Mouse (Mus musculus): ENCODE measurements around the gene Nme7.

The Nme7 gene

DNA sequence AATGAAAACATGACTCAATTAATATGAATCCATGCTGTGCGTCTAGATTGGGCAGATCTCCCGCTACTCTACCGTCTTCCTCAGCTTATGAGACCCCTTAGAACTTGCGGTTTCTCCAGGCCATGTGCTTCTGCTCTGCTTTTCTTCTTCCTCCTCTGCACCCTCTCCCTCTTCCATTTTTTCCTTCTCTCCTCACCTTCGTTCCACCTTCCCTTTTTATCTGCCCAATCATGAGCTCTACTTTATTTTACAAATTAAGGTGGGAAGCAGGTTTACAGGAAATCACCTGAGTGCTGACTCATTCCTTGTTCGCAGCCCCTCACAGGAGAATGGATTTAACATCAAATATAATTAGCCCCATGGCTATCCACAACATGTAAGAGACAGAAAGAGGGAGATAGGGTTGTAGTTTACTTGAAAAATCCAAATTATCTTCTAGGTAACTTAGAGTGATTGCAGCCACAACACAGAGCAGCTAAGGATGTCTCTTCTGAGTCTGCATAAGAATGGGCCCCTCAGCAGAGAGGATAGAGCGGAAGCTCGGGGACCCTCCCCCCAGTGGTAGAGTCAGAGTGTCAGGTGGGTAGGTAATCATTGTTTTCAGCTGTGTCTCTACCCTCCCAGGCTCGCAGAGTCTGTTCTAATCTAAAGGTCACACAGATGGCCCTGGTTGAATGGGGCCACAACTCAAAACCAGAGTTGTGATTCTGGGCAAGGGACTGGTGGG lies 73.0 kb downstream of the Nme7 start:
- no peak for DNase-seq (ENCODE audit: extremely low read depth, low read depth, low spot score)

GRCm38 (mm10) chr1:164383621-164384020 lies 79.7 kb downstream of the Nme7 start:
- no peak for DNase-seq (ENCODE audit: extremely low read depth, low read depth, low spot score)

GRCm38 (mm10) chr1:164384354-164384753 lies 80.4 kb downstream of the Nme7 start:
- no peak for DNase-seq (ENCODE audit: extremely low read depth, low read depth, low spot score)

- no peak for DNase-seq (ENCODE audit: extremely low read depth, low read depth, low spot score)
Measured at GRCm38 (mm10) chr1:164384972-164385371, 81.1 kb downstream of the Nme7 start.

- no peak for DNase-seq (ENCODE audit: extremely low read depth, low read depth, low spot score)
Measured at GRCm38 (mm10) chr1:164389743-164390142, 85.8 kb downstream of the Nme7 start.

DNA sequence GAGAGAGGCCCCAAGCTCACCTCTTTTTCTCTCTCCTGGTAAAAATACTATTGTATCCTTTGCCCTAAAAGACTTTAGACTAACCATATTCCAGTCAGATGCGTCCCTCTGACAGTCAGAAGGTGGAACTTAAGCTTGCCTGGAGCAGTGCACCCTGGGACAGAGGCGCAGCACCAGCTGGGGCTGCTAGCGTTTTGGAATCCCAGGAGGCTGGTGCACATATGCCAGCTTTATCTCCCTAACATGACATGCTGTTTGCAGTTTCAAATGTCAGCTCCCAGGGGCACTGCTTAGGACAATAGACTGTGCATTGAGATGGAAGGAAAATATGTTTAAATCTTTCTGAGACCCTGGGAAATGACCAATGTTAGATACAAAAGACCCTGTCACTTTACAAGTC lies 88.3 kb downstream of the Nme7 start:
- DNase-seq (ENCODE audit: extremely low read depth, low read depth, low spot score), result no peak

GRCm38 (mm10) chr1:164395131-164395780 lies 91.3 kb downstream of the Nme7 start:
- DNase-seq (ENCODE audit: extremely low read depth, low read depth, low spot score), result no peak

DNA sequence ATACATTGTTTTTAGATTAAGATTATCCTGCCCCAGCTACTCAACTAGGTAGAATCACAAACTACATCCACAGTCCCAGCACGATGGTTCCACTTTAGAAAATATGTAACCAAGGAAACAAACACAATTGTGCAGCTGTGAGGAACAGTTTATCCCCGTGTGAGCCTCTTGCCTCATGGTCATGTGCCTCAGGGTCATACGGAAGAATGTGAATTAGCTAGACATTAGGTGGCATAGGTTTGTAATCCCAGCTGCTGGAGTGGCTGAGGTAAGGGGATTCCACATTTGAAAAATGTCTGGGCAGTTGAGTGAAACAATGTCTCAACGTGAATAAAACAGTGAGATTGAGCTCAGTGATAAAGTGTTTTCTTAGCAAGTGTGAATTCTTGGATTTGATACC lies 93.8 kb downstream of the Nme7 start:
- no peak for DNase-seq (ENCODE audit: extremely low read depth, low read depth, low spot score)

GRCm38 (mm10) chr1:164399578-164399977 lies 95.7 kb downstream of the Nme7 start:
- DNase-seq (ENCODE audit: extremely low read depth, low read depth, low spot score), result no peak

DNA sequence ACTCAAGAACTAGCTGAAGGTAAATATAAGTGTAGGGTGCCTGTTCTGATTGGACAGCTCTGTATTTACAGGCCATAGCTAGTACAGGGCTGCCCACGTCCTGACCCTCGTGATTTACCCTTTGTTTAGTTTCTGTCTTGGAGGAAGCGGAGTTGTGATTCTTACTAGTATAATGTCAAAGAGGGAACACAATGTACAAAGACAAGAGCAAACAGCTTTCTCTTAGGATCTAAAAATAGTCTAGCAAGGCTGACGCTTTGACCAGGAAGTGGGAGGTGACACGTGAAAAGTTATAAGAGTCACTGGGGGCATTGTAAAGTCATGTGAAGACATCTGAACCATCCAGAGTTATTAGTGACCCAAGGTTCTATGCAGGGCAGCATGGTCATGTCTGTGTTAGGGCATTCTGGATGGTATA lies 101.5 kb downstream of the Nme7 start:
- no peak for DNase-seq (ENCODE audit: extremely low read depth, low read depth, low spot score)

GRCm38 (mm10) chr1:164406506-164406905 lies 102.6 kb downstream of the Nme7 start:
- DNase-seq (ENCODE audit: extremely low read depth, low read depth, low spot score), result no peak

DNA sequence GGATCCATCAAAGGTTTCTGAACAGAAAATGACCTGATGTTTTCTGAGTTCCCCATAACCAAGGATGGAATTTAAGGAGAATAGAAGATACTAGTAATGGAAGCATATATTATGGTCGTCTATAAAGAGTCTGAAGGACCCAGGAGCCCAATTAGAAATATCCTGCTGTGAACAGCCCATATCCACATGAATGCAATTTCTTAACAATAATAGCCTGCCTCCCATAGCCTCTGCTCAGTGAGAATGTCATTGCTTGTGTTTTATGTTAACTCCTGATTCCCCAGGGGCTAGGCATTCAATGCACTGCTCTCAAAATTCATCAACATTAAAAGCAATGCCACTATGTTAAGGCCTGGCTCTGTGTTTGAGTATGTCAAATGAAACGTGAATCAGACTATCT lies 104.7 kb downstream of the Nme7 start:
- no peak for DNase-seq (ENCODE audit: extremely low read depth, low read depth, low spot score)

GRCm38 (mm10) chr1:164411306-164411705 lies 107.4 kb downstream of the Nme7 start:
- no peak for DNase-seq (ENCODE audit: extremely low read depth, low read depth, low spot score)

DNA sequence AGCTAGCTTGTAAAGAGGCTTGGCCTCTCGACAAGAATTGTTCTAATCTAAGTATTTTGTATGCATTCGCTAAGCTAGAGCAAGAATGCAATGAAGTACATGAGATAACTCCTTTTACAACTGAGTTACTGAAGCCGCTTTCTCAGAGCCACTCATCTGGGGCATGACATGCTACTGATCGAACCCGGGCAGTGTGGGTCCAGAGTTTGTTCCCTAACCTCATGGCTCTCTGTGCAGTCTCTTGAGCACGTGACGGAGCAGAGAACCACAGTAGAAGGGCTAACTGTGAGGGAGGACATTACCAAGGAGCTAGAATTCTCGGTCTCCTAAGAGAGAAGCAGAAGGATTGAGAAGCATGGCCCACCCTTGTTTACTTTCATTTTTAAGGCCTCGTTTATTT lies 109.0 kb downstream of the Nme7 start:
- DNase-seq (ENCODE audit: extremely low read depth, low read depth, low spot score), result no peak

DNA sequence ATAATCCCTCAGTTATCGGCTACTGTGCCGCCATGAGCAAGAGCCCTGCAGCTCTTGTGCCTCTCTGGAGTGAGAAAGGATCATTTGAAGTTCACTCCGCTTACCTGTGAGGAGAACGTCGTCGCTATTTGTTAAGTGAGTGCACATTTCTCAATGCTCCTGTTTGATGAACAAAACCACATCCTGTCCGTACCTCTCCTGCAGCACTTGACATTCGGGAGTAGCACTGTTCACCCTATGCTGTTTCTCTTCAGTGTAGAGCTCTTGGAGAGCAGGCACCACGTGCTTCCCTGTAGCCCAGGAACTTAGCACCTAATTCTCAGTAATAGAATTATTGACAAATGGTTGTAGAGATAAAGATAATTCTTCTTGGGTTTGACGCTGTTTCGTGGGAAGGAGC lies 109.7 kb downstream of the Nme7 start:
- no peak for DNase-seq (ENCODE audit: extremely low read depth, low read depth, low spot score)

DNA sequence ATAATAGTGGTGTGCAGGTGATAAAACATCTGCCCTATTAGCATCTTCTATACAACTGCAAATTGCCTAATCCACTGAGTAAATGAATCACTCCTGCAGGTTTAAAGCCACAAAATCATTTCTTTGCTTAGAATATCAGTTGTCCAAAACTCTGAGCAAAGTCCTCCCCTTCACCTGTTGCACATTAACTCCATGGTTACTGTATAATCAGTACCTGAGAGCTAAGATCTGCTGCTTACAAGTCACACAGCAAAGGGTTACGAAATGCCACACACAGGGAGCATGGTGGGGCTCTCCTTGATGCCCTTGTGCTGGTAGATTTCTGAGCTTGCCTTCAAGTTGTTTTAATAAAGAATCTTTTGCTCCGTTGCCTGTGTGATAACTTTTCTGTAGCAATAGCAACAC lies 111.4 kb downstream of the Nme7 start:
- DNase-seq (ENCODE audit: extremely low read depth, low read depth, low spot score), result no peak

DNA sequence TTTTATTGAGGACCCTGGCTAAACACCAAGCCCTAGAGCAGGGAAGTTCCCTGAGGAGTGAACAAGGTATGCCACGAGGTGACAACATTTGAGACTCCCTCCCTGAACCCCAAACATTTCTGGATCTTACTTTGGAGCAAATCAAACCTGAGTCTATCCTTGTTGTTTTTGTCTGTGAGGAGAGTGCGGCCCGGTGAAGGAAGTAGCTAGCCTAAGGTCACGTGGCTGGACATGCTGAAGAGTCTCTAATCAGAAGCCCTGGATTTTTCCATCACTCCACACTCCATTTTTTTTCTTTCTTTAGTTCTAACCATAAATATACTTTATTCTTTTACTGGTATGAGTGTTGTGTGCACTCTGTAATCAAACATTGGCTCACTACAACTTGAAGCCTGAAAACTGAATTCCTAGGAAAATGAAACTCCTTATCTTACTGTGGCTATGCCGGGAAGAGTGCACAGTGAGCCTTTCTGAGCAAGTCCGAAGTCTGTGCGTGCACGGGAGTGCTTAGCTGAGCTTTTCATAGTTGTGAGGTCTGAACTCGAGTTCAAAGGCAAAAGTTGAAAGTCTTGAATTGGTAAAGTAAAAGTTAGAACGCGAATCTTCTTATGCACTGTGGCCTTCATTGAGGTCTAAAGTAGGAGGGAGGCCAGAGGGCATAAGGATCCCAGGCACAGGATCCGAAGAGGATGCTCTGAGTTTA lies 112.9 kb downstream of the Nme7 start:
- no peak for DNase-seq (ENCODE audit: extremely low read depth, low read depth, low spot score)

DNA sequence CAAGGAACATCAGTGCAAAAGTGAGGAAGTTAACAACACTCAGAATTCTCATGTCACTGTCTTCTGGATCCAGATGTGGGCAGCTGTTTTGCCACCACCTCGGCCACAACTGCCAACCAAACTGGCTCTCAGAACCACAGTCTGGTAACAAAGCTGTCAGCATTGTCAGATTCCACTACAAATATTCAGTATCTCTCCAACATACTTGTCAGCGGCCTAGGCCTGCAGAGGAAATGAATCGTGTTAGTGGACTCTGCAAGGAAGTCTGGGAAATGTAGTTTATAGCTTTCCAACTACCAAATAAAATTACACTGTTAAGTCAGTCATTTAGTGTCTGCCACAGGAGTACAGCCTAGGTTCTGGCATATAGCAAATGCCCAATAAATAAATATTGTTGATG lies 113.7 kb downstream of the Nme7 start:
- DNase-seq (ENCODE audit: extremely low read depth, low read depth, low spot score), result no peak

DNA sequence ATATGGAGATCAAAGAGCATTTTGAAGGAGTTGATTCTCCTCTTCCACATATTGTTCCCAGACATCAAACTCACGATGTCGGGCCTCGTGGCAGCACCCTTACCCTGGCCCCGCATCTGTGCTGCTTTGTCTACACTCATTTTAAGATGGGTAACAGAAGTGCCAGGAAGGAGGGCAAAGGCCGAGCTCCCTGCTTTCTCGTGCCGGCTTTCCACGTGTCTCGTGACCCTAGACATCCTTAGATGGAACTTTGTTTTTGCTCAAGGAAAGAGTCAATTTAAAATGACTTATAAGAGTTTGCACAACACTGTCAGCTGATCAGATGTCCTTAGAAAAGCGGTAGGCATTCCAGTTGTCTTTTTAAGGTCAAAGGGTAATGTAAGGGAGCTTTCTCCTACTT lies 114.4 kb downstream of the Nme7 start:
- DNase-seq (ENCODE audit: extremely low read depth, low read depth, low spot score), result no peak

DNA sequence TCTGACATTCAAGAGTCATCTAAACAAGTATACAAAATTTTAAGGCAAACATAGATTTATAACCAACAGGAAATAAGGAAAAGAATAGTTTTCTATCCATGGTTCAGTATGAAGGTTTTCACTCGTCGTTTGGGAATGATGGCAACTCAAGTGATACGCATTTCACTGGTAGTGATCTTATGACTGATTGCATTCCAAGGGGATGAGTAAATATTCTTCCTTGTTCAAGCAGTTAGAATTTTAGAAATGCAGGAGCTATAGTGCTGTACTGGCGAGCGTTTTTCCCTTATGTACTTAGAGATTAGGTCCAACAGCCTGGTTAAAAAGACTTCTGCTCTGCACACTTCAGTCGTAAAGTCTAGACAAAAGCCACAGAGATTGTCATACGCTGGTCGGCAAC lies 115.5 kb downstream of the Nme7 start:
- DNase-seq (ENCODE audit: extremely low read depth, low read depth, low spot score), result no peak

GRCm38 (mm10) chr1:164420623-164421354 lies 116.9 kb downstream of the Nme7 start:
- no peak for DNase-seq (ENCODE audit: extremely low read depth, low read depth, low spot score)

DNA sequence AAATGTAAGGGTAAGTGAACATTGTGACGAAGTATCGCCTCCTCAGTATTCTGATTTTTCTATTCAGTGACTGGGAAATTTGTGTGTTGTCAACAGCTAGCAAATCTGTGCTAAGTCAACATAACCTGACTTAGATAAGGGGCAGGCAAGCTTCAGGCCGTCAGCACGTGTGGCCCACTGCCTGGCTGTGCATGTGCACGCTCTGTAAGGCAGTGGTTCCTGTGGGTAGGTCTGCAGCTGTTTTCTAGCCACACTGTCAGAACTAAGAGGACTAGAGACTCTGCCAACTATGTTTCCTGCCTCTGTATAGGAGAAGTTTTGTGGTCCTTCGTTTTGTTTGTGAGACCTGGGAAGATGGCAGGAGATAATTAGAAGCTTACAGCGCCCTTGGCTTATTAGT lies 122.3 kb downstream of the Nme7 start:
- DNase-seq (ENCODE audit: extremely low read depth, low read depth, low spot score), result no peak

All from fat pad, adult 2 months (tissue).